Mouse (Mus musculus) skeletal muscle tissue, adult 2 months (tissue): Measurements from ENCODE around the gene Dnase1l3.

ENCODE experiments used
- DNase-seq: peaks from one replicate; pipeline ENCODE4 v3.0.0-alpha.2; 2012; ENCODE audit warnings: low read depth, low spot score

Gene Dnase1l3

DNA sequence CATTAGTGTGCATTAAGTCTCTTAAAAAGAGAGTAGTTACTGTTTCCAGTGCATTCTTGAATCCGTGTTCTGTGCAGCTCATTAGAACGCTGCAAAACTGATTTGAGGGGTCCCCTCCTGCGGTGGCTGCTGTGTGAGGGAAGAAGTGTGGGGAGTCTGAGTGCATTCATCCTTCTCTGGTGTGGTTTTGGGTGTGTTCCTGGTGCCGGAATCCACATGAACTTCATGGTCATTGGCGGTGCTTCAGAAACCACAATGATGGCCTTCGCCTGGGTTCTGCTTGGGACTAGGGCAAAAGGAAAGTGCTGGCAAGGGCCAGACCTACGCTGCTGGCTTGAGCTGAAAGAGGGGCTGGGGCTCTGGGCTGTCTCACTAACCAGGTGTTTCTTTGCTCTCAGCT is 60.2 kb downstream of the Dnase1l3 start:
- no peak for DNase-seq

DNA sequence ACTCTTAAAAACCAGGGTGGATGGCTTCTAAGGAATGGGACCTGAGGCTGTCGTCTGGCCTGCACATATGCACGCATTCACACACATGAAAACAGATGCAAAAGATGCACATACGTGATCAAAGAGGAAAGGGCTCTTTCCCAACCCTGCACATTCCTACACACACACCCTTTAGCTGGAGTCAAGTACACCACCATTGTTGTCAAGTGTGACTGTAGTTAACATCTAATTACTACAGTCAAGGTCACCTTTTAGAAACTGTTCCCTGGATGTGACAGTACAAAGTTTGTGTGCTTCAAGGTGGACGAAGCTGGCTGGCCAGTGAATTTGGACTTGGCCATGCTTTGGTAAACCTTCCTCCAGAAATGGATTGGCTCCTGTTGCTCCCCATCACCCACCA is 62.2 kb downstream of the Dnase1l3 start:
- DNase-seq, result no peak

DNA sequence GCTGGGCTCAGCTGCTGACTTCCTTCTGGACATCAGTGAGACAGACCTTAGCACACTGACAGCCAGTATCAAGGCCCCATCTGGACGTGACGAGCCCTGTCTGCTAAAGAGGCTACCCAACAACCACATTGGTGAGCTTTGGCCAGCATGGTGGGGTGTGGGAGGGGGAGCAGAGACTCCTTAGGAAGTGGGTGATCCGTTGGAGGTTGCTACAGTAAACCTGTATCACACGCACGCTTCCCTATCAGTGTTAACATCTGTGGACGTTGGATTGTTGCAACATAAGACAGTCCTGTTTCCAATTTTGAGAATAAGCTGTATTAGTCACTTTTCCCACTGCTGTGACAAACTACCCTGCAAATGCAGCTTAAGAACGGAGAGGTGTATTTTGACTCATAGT is 65.3 kb downstream of the Dnase1l3 start:
- DNase-seq, result no peak

DNA sequence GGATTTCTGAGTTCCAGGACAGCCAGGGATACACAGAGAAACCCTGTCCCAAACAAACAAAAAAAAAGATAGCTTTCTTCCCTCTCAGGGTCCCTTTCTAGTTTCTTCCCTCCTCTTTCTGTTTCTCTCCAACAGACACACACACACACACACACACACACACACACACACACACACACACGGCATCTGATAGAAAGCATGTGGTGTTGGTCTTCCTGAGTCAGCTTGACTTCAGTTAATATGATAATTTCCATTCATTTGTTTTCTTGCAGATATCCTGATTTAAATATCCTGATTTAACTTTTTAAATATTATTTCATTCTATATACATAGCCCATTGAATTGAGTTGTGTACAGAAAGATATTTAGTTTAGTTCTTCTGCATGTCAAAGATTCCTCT is 66.0 kb downstream of the Dnase1l3 start:
- no peak for DNase-seq

DNA sequence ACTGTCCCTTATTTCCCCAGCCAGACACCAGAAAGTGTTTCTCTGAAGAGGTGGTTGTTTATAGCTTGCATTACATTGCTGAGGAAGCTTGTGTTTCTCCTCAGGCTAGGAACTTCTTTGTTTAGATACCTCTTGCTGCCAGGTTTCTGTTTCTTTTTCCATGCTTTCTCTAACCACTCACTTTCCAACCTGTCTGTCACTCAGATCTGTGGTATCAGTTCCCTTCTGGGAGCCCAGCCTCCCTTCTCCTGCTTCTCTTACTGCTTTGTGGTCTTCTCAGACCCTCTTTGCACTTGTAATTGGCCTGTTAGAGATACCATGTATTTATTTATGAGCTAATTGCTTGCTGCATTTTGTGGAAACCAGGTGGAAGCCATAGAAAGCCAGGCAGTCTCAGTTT is 70.7 kb downstream of the Dnase1l3 start:
- no peak for DNase-seq

DNA sequence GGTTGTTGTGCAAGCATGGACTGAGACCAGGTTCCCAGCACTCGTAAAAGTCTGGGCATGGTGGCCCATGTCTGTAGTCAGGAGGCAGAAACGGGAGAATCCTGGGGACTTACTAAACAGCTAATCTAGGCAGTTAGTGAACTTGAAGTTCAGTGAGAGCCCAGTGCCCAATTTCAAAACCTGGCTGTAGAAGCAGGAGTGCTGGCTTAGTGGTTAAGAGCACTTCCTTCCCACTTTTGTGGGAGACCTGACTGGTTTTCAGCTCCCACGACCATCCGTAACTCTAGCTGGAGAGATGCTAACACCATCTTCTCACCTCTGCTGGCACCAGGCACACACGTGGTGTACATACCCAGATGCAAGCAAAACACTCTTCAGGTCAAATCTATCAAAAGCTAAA is 72.9 kb downstream of the Dnase1l3 start:
- DNase-seq, result no peak

DNA sequence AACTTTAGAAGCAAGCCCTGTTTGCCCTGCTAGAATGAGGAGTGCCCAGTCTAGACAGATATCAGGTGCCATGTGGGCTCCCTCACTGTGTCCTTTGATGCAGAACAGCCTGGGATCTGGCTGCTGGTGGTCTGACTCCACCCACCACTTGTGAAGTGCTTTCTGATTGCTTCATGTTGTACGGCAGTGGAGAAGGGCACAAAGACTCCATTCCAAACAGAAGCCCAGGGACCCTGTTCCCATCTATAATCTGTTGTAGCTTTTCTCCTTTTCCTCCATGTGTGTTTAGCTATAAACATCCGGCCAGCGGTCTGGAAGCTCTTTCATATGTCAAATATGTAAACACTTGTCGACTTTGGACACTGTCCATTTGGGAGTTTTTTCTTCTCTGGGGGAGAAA is 74.5 kb downstream of the Dnase1l3 start:
- DNase-seq, result no peak

DNA sequence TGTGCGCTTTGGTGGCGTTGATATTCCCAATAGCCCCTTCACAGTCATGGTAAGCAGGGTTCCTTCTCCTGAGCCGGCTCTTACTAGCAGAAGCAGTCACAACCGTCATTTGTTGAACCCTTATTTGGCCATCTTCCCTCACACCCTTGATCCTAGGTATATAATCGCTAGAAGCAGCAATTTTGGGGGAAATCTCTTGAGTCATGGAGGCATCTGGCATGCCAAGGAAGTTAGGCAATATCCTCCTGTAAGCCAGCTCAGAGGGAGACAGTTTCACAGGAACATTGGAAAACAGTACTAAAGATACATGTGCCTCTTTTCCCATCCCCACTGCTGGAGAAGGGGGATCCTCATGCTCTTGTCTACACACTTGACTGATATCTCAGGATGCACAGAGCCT is 75.1 kb downstream of the Dnase1l3 start:
- no peak for DNase-seq

DNA sequence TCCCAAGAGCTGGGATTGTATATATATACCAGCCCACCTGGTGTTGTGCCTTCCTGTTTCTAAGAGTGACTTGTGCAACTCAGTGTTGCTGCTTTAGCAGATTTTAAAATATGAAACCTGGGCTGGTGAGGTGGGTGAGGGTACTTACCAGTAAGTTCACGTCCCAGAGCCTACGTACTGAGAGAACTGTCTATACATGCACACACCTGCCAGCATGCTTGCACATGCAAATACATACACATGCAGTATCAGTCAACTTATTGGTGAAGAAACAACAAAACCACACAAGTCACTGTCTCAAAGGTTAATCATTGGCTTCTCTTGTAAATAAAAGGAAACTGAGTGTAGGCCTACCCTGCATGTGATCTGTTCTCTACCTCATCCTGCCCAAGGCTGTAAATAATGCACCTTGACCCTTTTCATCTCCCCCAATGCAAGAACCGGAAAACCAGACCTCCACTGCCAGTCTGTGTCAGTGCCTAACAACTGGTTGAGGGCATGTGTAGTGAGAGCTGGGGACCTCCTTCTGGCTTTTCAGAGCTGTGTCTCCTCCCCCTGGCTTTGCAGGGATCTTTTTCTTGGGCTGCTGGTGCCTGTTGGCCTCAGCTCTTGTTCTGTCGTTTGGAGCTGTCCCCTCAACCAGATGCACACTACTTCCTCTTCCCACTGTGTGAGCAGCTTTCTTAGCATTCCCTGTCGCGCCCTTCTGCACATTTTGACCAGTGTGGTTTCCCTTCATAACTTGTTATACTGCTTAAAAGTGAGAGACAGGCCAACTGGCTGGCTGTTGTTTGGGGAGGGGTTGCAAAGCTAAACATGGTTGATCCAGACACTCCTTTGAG is 76.0 kb downstream of the Dnase1l3 start:
- DNase-seq, result no peak
